Mouse (Mus musculus): ENCODE measurements around the gene Naxe.

DNA sequence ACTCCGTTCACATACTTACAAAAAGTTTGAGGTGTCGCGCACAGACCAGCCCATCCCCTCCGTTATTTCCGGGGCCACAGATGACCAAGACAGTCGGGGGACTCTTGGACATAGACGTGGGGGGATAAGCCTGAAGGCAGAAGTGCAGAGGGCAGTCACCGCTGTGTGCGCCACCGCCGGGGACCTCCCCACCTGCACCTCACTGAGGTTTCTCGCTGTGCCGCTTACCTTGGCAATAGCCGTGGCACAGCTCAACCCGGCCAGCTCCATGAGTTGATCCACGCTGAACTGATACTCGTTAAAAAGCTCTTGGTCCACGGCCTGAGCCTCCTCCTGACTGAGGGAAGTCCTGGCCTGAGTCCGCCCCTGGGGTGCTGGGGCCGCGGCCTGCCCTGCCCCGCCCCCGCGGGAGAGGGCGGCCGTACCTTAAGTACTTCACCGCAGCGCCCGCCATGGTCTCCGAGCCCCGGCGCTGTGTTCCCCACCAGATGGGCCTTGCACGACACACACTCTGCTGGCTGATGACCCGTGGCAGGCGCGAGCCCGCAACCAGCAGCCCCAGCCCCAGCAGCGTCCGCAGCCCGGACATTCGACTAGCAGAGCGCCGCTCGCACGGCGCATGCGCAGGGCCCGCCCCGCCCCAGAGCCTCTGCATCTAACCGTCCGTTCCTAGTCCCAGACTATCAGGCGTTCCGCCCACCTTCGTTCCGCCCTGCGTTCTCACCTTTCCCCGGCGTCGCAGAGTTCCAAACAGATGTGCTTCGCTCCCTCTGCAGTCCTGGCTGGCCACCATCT, at the start of gene Naxe:
- no peak for TF ChIP-seq CTCF (IDR thresholded peaks at IDR 0.05; ENCODE audit: low read depth)
- no peak for TF ChIP-seq EP300 (optimal IDR thresholded peaks at IDR 0.05)

All from stomach, postnatal 0 days (tissue).